Mouse (Mus musculus) forebrain, embryonic 12.5 days (tissue): ENCODE results near the gene Wfdc1. TPM values are rescaled to one million over a fixed set of nuclear protein-coding genes. Genes with fewer than 3 reads are reported as not detected.
A peak's percentile ranks its signal among the peaks of the same experiment; 100 is the strongest.

ENCODE experiments used
- ATAC-seq: fragments of 200-750 bp; cut with Nextera tagmentation; 2 replicates; pipeline ENCODE4 v1.8.0; 2017; ENCODE audit warnings: moderate TSS enrichment; ENCODE audit not compliant: low FRiP score
- H3K27ac ChIP-seq: fragments of 300-500 bp; sonication (generic); 2 replicates; pipeline ENCODE4 v1.5.1; 2016; ENCODE audit warnings: mild to moderate bottlenecking
- H3K27me3 ChIP-seq: fragments of 300-500 bp; sonication (generic); 2 replicates; pipeline ENCODE4 v1.6.1; 2016; ENCODE audit warnings: mild to moderate bottlenecking
- H3K36me3 ChIP-seq: fragments of 300-500 bp; sonication (generic); replicated peaks from 2 replicates; pipeline ENCODE4 v1.6.1; 2016; ENCODE audit warnings: mild to moderate bottlenecking
- H3K4me1 ChIP-seq: fragments of 300-500 bp; sonication (generic); 2 replicates; pipeline ENCODE4 v1.6.1; 2016
- H3K4me2 ChIP-seq: fragments of 300-500 bp; sonication (generic); 2 replicates; pipeline ENCODE4 v1.6.1; 2016; ENCODE audit warnings: mild to moderate bottlenecking, moderate library complexity
- H3K4me3 ChIP-seq: fragments of 300-500 bp; sonication (generic); replicated peaks from 2 replicates; pipeline ENCODE4 v1.5.1; 2016; ENCODE audit warnings: mild to moderate bottlenecking
- H3K9ac ChIP-seq: fragments of 300-500 bp; sonication (generic); 2 replicates; pipeline ENCODE4 v1.6.1; 2016; ENCODE audit warnings: mild to moderate bottlenecking
- H3K9me3 ChIP-seq: fragments of 300-500 bp; sonication (generic); 2 replicates; pipeline ENCODE4 v1.6.1; 2016
- WGBS: fragments of 180-500 bp; shearing (Covaris S2); methylation state at CpG from one replicate; pipeline ENCODE4 v1.1.7; 2016; 5-methylcytosine and 5-hydroxymethylcytosine counted together
- polyA plus RNA-seq: library from polyadenylated mRNA; unstranded; fragments of >200 nt; fragmentation: Nextera tagmentation; extraction: Ambion mirVana; gene quantifications from 2 replicates; pipeline ENCODE4 v1.2.1, GENCODE M21; 2016

Gene Wfdc1
- polyA plus RNA-seq, 1 experiment from 2014 or later = 1.0 TPM

DNA sequence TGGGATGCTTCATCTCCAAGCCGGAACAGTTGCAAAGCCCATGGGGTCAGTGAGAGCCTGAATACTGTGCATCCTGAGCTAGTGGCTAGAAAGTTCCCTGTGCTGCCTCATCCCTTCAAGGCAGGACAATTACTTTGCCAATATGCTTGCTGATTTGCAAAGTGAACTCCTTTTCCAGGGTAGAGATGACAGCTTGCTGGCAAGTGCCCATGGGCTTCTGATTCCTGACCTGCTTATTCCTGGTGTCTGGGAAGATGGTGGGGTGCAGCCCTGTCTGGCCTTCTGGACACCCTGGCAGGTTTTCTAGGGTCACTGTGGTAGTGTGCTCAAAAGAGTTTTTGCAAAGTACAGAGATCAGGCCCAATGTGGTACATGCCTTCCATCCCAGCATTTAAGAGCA, 23.2 kb upstream of the Wfdc1 start:
- Histone ChIP-seq H3K27me3 (no peaks in the 10 kb centered on the region), H3K9ac (no peak overlapping the region), H3K9me3 (0 out of 2 replicates have a peak, but pooled peaks cover 2% of the 10 kb centered on the region), H3K27ac (no peak overlapping the region), H3K36me3 (no peaks in the 10 kb centered on the region), H3K4me2 (no peak overlapping the region), H3K4me3 (no peak overlapping the region), H3K4me1 (0 out of 2 replicates have a peak, but pooled peaks cover 6% of the 10 kb centered on the region)
- WGBS = 89% methylated on average over 1 of the region's 1 CpGs
- no peak for ATAC-seq

DNA sequence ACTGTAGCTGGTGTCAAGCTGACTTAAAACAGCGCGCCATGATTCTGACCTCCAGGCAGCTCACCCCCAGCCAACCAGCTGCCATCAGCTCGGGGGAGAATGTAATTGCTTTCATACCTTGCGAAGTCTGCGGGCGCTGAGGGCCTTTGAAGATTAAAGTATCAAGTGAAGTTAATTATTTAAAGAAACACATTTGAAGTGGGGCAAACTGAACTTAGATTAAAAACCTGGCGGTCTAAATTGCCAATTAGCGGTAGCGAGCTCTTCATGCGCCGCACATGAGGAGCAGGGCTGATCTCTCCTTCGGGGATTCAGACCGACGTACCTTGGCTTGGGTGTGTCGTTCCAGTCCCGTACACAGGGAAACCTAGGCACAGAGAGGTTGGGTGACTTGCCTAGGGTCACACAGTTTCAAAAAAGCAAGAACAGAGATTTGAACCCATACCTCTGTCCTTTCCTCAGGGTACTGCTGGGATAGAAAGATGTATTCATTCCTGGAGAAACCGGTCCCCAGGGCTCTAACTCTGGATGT, 21.7 kb upstream of the Wfdc1 start:
- WGBS = 78% methylated on average over 17 of the region's 17 CpGs
- Histone ChIP-seq H3K9ac (no peak overlapping the region), H3K27me3 (no peaks in the 10 kb centered on the region), H3K9me3 (0 out of 2 replicates have a peak, but pooled peaks cover 2% of the 10 kb centered on the region), H3K36me3 (no peaks in the 10 kb centered on the region), H3K4me2 (no peak overlapping the region), H3K4me3 (no peak overlapping the region), H3K27ac (0 out of 2 replicates have a peak overlapping the region, but pooled peaks have one; percentile 8), H3K4me1 (0 out of 2 replicates have a peak, but pooled peaks cover 6% of the 10 kb centered on the region)
- no peak for ATAC-seq

DNA sequence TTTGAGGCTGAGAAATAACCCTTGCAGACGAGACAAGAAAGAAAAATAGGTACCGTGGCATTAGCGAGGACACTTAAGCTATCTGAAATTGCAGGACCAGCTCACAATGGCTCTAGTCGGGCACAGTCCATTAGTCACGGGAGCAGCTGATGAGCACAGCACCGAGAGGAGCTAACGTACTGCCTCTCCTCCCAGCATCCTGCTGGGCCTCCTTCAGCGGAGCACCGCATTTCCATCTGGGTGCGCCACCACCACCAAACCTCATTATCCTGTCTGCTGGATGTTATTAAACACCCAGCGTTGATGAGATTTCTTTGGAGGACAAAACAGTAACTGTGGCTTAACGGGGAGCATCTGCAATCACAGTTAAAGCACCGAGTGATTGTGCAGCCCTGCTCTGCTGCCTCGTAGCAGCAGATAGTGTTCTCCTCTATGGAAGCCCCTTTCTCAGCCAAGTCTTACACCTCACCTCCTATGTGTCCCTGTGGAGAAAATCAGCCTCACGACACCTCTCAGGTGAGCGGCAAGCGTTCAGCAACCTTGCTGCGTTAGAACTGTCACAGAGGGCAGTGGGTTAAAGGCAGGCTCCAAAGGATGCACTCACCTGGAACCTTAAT, 21.1 kb upstream of the Wfdc1 start:
- Histone ChIP-seq H3K27ac (peak overlapping the region; percentile 68), H3K36me3 (no peaks in the 10 kb centered on the region), H3K4me1 (0 out of 2 replicates have a peak, but pooled peaks cover 6% of the 10 kb centered on the region), H3K4me2 (no peak overlapping the region), H3K9me3 (0 out of 2 replicates have a peak, but pooled peaks cover 2% of the 10 kb centered on the region), H3K27me3 (no peaks in the 10 kb centered on the region), H3K4me3 (no peak overlapping the region), H3K9ac (no peak overlapping the region)
- 0 out of 2 replicates have a peak, but pooled peaks have one; percentile 51 for ATAC-seq
- 56% methylated on average over 18 of the region's 18 CpGs for WGBS

DNA sequence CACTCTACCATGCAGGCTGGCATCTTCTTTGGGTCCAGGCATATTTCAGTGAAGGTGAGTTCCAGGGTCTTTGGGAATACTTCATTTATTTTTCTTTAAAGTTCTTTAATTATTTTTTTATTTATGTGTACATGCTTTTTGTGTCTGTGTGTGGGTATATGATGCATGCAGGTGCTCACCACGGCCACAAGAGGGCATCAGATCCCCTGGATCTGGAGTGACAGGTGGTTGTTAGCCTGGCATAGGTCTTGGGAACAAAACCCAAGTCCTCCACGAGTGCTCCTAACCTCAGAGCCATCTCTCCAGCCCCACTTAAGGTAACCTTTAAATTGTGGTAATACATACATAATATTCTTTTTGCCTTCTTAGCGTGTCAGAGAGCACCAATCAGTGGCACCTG, 20.0 kb upstream of the Wfdc1 start:
- ATAC-seq = no peak
- H3K4me3 ChIP-seq = no peak overlapping the region
- no peak overlapping the region for H3K9ac ChIP-seq
- WGBS = 84% methylated on average over 3 of the region's 3 CpGs
- H3K27ac ChIP-seq = no peak overlapping the region
- H3K36me3 ChIP-seq = no peaks in the 10 kb centered on the region
- H3K4me2 ChIP-seq = no peak overlapping the region
- H3K4me1 ChIP-seq = 0 out of 2 replicates have a peak, but pooled peaks cover 6% of the 10 kb centered on the region
- H3K9me3 ChIP-seq = 0 out of 2 replicates have a peak, but pooled peaks cover 2% of the 10 kb centered on the region
- no peaks in the 10 kb centered on the region for H3K27me3 ChIP-seq

DNA sequence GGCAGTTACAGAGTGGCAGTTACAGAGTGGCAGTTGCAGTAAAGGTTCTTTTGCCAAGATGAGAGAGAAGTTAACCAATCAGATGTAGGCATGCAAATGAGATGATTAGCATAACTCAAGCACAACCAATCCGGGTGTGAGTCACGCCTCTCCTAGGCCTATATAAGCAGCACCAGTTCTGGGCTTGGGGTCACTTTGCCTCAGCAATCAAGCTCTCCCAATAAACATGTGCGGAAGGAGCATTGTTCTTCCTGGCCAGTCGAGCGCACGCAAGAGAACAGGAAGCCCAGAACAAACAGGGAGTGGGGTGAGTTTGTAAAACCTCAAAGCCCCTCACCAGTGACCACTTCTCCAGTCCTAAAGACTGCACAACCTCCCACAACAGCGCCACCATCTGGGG, 19.3 kb upstream of the Wfdc1 start:
- Histone ChIP-seq H3K4me3 (no peak overlapping the region), H3K36me3 (no peaks in the 10 kb centered on the region), H3K4me1 (0 out of 2 replicates have a peak, but pooled peaks cover 6% of the 10 kb centered on the region), H3K27me3 (no peaks in the 10 kb centered on the region), H3K4me2 (no peak overlapping the region), H3K9me3 (0 out of 2 replicates have a peak, but pooled peaks cover 2% of the 10 kb centered on the region), H3K9ac (no peak overlapping the region), H3K27ac (no peak overlapping the region)
- WGBS = 84% methylated on average over 7 of the region's 7 CpGs
- ATAC-seq = no peak

DNA sequence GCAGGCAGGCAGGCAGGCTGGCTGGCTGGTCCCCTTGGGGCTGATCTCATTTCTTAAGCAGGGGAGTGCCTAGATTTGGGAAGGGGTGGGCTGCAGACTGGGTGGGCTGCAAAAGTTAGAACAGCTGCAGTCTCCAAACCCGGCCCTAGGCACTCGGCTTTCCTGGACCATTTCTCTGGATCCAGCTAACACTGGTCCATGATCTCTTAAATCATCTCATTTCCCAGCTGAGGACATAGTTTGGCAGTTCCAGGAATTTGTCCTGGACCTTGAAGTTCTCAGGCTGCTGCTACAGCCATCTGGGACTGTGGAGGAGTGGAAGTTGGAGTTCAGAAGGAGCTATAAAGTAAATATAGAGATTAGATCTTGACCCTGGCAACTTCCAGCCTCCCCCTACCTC, 14.8 kb upstream of the Wfdc1 start:
- Histone ChIP-seq H3K27ac (no peak overlapping the region), H3K9ac (no peak overlapping the region)
- WGBS = 74% methylated on average over 2 of the region's 2 CpGs

DNA sequence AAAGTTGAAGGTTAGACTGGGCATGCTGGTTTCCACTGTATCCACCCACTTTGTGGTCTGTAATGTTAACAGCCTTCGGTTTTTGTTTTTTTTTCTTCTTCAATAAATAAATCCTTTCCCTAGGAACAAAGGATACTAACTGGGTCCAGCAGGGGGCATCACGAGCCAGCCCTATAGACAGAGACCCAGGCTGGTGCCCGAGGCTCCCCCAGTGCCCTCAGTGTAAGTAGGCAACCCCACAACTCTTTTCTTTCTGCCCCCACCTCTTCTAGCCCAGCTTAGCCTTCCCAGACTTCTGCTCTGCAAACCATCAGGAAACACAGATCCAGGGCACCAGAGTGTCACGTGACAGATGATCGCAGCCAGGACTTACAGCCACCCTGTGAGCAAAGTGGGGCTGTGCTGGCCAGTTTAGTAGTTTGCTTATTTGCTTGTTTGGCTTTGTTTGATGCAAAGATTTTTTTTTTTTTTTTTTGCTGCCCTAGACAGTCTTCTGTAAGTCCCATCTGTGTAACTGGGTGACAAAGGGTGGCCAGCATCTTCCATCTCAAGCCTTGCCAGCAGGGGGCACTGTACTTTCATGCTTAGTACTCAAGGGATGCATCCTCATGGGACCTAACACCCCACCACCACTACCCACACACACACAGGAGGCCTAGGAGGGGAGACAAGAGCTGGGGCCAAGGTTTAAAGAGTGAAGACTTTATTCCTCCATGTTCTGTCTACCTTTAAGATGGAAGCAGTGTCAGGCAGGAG, 9.3 kb upstream of the Wfdc1 start:
- Histone ChIP-seq H3K4me3 (no peak overlapping the region), H3K4me1 (peaks cover 12% of the 10 kb centered on the region), H3K27me3 (no peaks in the 10 kb centered on the region), H3K9ac (no peak overlapping the region), H3K9me3 (no peaks in the 10 kb centered on the region), H3K36me3 (no peaks in the 10 kb centered on the region), H3K27ac (no peak overlapping the region), H3K4me2 (no peak overlapping the region)
- WGBS = 57% methylated on average over 5 of the region's 5 CpGs
- no peak for ATAC-seq

More for the DNA sequence above, 14.8 kb upstream of the Wfdc1 start:
- H3K4me3 ChIP-seq = no peak overlapping the region
- no peaks in the 10 kb centered on the region for H3K27me3 ChIP-seq
- ATAC-seq = no peak
- 0 out of 2 replicates have a peak, but pooled peaks cover 2% of the 10 kb centered on the region for H3K9me3 ChIP-seq
- no peaks in the 10 kb centered on the region for H3K36me3 ChIP-seq
- peaks cover 3% of the 10 kb centered on the region; the same call in 1 of the 2 replicates for H3K4me1 ChIP-seq
- no peak overlapping the region for H3K4me2 ChIP-seq

DNA sequence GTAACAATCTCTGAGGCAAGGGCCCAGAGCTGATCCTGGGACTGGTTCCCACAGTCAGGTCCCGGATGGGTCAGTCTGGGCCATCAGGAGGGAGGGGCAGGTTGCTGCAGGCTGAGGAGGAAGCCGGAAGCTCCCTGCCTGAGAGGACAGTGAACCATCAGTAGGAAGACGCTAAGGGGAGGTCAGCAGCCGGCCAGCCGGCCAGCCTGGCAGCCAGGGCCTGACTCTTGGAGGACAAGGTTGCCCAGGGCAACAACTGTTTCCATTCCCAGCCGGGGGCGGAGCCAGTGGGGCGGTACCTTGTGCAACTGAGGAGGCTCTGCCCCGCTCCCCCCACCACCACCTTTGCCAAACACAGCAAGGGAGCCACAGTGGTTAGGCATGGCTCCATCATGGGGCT, 5.1 kb upstream of the Wfdc1 start:
- Histone ChIP-seq H3K4me3 (no peak overlapping the region), H3K4me1 (peaks cover 12% of the 10 kb centered on the region), H3K4me2 (no peak overlapping the region), H3K9ac (no peak overlapping the region), H3K36me3 (no peaks in the 10 kb centered on the region), H3K27ac (no peak overlapping the region), H3K27me3 (0 out of 2 replicates have a peak, but pooled peaks cover 5% of the 10 kb centered on the region), H3K9me3 (no peaks in the 10 kb centered on the region)
- ATAC-seq = 0 out of 2 replicates have a peak, but pooled peaks have one; percentile 20
- 6% methylated on average over 9 of the region's 9 CpGs for WGBS

DNA sequence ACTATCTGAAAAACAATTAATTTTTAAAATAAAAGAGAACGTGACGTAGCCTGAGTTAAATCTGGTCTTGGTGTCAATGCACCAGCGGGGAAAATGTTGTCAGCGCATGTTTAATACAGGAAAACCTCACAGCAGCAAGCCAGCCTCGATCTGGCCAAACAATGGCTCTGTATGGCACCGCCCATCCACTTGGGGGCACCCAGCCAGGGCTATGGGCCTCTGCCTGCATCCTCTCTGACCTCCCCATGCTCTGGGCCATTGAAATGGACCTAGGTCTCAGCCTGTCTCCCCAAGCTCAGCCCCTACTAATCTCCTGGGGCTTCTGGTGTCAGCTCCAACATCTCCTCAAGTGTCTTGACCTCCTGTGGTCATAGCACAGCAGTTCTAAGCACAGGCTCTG, 4.3 kb upstream of the Wfdc1 start:
- no peak overlapping the region for H3K27ac ChIP-seq

DNA sequence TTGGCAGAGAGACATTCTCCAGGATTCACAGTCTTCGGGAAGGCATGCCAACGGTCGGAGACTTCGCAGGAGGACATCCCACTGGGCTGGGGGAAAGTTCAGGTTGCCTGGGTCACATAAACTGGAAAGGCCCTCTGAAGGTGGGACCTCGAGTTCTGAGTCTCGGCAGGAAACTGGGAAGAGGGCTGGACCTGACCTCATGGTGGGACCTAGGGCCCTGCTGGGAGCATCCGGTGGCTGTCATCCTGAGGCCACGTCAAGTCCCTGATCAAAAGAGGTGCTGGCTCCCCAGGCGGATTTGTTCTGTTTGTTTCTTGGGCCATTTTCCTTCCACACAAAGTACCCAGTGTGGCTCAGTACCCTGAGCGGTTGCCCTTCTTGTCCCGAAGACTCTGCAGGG, 2.7 kb upstream of the Wfdc1 start:
- Histone ChIP-seq H3K9me3 (no peaks in the 10 kb centered on the region), H3K27me3 (peaks cover 10% of the 10 kb centered on the region; the same call in 1 of the 2 replicates), H3K4me2 (no peak overlapping the region), H3K9ac (no peak overlapping the region), H3K4me3 (no peak overlapping the region), H3K36me3 (no peaks in the 10 kb centered on the region), H3K27ac (no peak overlapping the region), H3K4me1 (peaks cover 21% of the 10 kb centered on the region)
- WGBS = 73% methylated on average over 11 of the region's 11 CpGs
- ATAC-seq = no peak

More for the DNA sequence above, 4.3 kb upstream of the Wfdc1 start:
- Histone ChIP-seq H3K36me3 (no peaks in the 10 kb centered on the region), H3K4me1 (peaks cover 19% of the 10 kb centered on the region), H3K4me3 (no peak overlapping the region), H3K9me3 (no peaks in the 10 kb centered on the region), H3K4me2 (no peak overlapping the region), H3K9ac (no peak overlapping the region), H3K27me3 (peaks cover 10% of the 10 kb centered on the region; the same call in 1 of the 2 replicates)
- no peak for ATAC-seq
- WGBS = 67% methylated on average over 6 of the region's 6 CpGs

DNA sequence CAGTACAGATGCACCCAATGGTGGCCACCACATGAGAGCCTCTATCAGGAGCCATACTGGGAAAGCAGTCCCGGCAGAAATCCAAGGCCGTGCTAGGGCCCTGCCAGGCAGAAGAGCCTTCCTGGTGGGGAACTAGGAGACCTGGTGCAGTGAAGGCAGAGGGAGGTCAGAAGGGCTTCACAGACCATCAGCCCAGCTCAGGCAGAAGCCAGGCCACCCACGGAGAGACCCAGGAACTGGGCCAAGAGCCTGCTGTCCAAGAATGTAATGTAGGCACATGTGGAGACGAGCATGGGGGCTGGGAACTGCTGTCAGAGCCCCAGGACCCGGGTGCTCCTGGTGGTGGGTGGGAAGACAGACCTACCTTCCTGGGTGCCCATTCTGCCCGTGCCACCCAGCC, 895 bp upstream of the Wfdc1 start:
- Histone ChIP-seq H3K36me3 (no peaks in the 10 kb centered on the region), H3K4me2 (no peak overlapping the region), H3K27me3 (peaks cover 10% of the 10 kb centered on the region; the same call in 1 of the 2 replicates), H3K9me3 (no peaks in the 10 kb centered on the region), H3K4me1 (peaks cover 23% of the 10 kb centered on the region), H3K9ac (no peak overlapping the region), H3K4me3 (no peak overlapping the region), H3K27ac (no peak overlapping the region)
- no peak for ATAC-seq
- WGBS = 87% methylated on average over 6 of the region's 6 CpGs

DNA sequence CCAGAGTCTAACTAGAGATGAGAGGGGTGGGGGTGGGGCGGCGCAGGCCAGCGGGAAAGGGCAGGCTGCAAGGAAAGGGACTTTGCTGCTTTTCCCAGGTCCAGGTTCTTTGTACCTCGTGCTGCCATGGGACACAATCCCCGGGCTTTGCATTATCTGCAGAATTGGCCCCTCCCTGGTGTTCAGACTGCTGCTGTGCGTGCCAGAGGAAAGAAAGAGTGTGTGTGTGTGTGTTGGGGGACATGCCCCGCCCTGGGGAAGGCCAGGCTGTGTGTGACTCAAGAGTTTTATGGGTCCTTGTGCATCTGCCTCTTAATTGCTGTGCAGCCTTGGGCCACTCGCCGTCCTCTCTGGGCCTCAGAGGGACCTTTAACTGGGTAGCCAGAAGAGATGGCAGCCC, 2.3 kb downstream of the Wfdc1 start:
- H3K4me2 ChIP-seq = no peak overlapping the region
- no peak overlapping the region for H3K9ac ChIP-seq
- H3K27me3 ChIP-seq = peaks cover 13% of the 10 kb centered on the region; the same call in 1 of the 2 replicates
- H3K36me3 ChIP-seq = no peaks in the 10 kb centered on the region
- 54% methylated on average over 9 of the region's 9 CpGs for WGBS
- no peaks in the 10 kb centered on the region for H3K9me3 ChIP-seq
- no peak overlapping the region for H3K27ac ChIP-seq
- peaks cover 14% of the 10 kb centered on the region for H3K4me1 ChIP-seq
- ATAC-seq = no peak
- H3K4me3 ChIP-seq = no peak overlapping the region
